12 mouse cellular contexts compared by ENCODE assay signal in the genomic region with DNA sequence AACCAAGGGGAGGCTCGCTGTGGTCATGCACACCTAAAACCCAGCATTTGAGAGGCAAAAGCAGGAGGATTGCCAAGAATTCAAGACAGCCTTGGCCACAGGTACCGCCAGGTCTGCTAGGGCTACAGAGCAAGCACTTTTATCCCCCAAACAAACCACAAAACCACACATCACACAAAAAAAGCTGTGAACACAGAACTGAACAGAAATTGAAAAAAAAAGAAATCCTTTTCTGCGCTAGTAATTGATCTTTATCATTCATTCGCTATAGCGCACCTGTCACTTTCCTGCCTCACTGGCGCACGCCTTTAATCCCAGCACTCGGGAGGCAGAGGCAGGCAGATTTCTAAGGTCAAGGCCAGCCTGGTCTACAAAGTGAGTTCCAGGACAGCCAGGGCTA. TPM values are rescaled to one million over a fixed set of nuclear protein-coding genes. Genes with fewer than 3 reads are reported as not detected.
DNase-seq lines count a peak whose midpoint lies in the region; ATAC-seq and TF ChIP-seq lines count a peak whose summit lies in the region.
"Had no signal": no experiment of that assay in that cellular context is flagged by ENCODE, and none has a peak within 500 bp of the region (broad histone marks: within the 10 kb centered on the region; RNA-seq: fewer than 3 reads in every experiment).

No protein-coding gene starts in this region.

- H3K9me3 ChIP-seq in forebrain, embryonic 12.5 days, result no peaks in the 10 kb centered on the region
- H3K9me3 ChIP-seq in forebrain, embryonic 14.5 days (replicated peaks; ENCODE audit: control insufficient read depth, low read length), result no peaks in the 10 kb centered on the region
- no peaks in the 10 kb centered on the region for H3K9me3 ChIP-seq in neural tube, embryonic 15.5 days (replicated peaks)
- H3K9me3 ChIP-seq: liver, embryonic 13.5 days had no signal

- H3K4me2 ChIP-seq in forebrain, embryonic 12.5 days, result no peak overlapping the region
- H3K4me2 ChIP-seq in forebrain, embryonic 14.5 days (ENCODE audit: low read length), result no peak overlapping the region
- no peak overlapping the region for H3K4me2 ChIP-seq in neural tube, embryonic 15.5 days

- no peak overlapping the region for H3K4me3 ChIP-seq in forebrain, embryonic 12.5 days (replicated peaks)
- no peak overlapping the region for H3K4me3 ChIP-seq in forebrain, embryonic 14.5 days (ENCODE audit: low read depth, low read length)
- no peak overlapping the region for H3K4me3 ChIP-seq in layer of hippocampus, adult 2 months
- H3K4me3 ChIP-seq in neural tube, embryonic 15.5 days (replicated peaks), result no peak overlapping the region
- H3K4me3 ChIP-seq: liver, embryonic 13.5 days had no signal

- TF ChIP-seq CTCF in layer of hippocampus, adult 2 months (conservative IDR thresholded peaks at IDR 0.05), result no peak

- peaks cover 22% of the 10 kb centered on the region for H3K36me3 ChIP-seq in forebrain, embryonic 12.5 days (replicated peaks)
- H3K36me3 ChIP-seq in forebrain, embryonic 14.5 days (ENCODE audit: control insufficient read depth, insufficient read depth, low read length), result peaks cover 22% of the 10 kb centered on the region
- H3K36me3 ChIP-seq in neural tube, embryonic 15.5 days, result peaks cover 15% of the 10 kb centered on the region

- peaks cover 31% of the 10 kb centered on the region for H3K4me1 ChIP-seq in forebrain, embryonic 12.5 days
- H3K4me1 ChIP-seq in forebrain, embryonic 14.5 days (ENCODE audit: control insufficient read depth, insufficient read depth, low read length), result peaks cover 26% of the 10 kb centered on the region
- peaks cover 37% of the 10 kb centered on the region for H3K4me1 ChIP-seq in neural tube, embryonic 15.5 days

- H3K27ac ChIP-seq in forebrain, embryonic 12.5 days, result 0 out of 2 replicates have a peak overlapping the region, but pooled peaks have one; percentile 31
- H3K27ac ChIP-seq in forebrain, embryonic 14.5 days (ENCODE audit: low read depth, low read length), result no peak overlapping the region
- peak overlapping the region; percentile 3; the same call in 1 of the 2 replicates for H3K27ac ChIP-seq in layer of hippocampus, adult 2 months
- no peak overlapping the region for H3K27ac ChIP-seq in neural tube, embryonic 15.5 days (replicated peaks)

- H3K27me3 ChIP-seq in forebrain, embryonic 12.5 days, result no peaks in the 10 kb centered on the region
- H3K27me3 ChIP-seq in forebrain, embryonic 14.5 days (replicated peaks; ENCODE audit: control insufficient read depth, insufficient read depth, low read length), result no peaks in the 10 kb centered on the region
- no peaks in the 10 kb centered on the region for H3K27me3 ChIP-seq in neural tube, embryonic 15.5 days (replicated peaks)
- H3K27me3 ChIP-seq: liver, embryonic 13.5 days had no signal

- no peak overlapping the region for H3K9ac ChIP-seq in forebrain, embryonic 12.5 days
- H3K9ac ChIP-seq in forebrain, embryonic 14.5 days (ENCODE audit: low read length), result no peak overlapping the region
- no peak overlapping the region for H3K9ac ChIP-seq in neural tube, embryonic 15.5 days (replicated peaks)
- H3K9ac ChIP-seq: liver, embryonic 13.5 days had no signal

- DNase-seq in forebrain, embryonic 14.5 days (ENCODE audit: low spot score), result no peak
- no peak for DNase-seq in layer of hippocampus, adult 2 months (ENCODE audit: low spot score in 2 of 2)
- no peak for DNase-seq in layer of hippocampus, postnatal 14 days (ENCODE audit: low spot score in 2 of 2)
- peak; percentile 82 for DNase-seq in CD4-positive helper T cell, adult 2 months (ENCODE audit: low read depth, low spot score)
- DNase-seq in heart, postnatal 36 days, result peak; percentile 14 to 39
- DNase-seq in layer of hippocampus, postnatal 36 days, result no peak
- DNase-seq: liver, embryonic 13.5 days had no signal

- no peak for ATAC-seq in forebrain, embryonic 12.5 days (ENCODE audit: low FRiP score)
- no peak for ATAC-seq in forebrain, embryonic 14.5 days
- ATAC-seq in neural tube, embryonic 15.5 days (ENCODE audit: low FRiP score), result no peak
- ATAC-seq: activated CD4-positive, CD25-positive, alpha-beta regulatory T cell, adult 4 months; forebrain, embryonic 16.5 days had no signal

- intact Hi-C loops in heart, postnatal 36 days (cut with DNase I), result no loop called here

- 96% methylated on average over 8 of the region's 8 CpGs for WGBS in forebrain, embryonic 12.5 days
- 94% methylated on average over 8 of the region's 8 CpGs for WGBS in forebrain, embryonic 14.5 days
- 96% methylated on average over 8 of the region's 8 CpGs for WGBS in neural tube, embryonic 15.5 days

RNA-seq across cellular contexts. Expression of gene Txnip, which starts 5.5 kb away (rescaled TPM):
- polyA plus RNA-seq in forebrain, embryonic 12.5 days (2016; fragmentation: Nextera tagmentation; extraction: Ambion mirVana), result 40.4 and 40.8 TPM in 2 replicates
- polyA plus RNA-seq in forebrain, embryonic 14.5 days (2014; fragmentation: Nextera tagmentation; extraction: Ambion mirVana), result 60.7 and 79.0 TPM in 2 replicates
- 10 to 100 TPM; 22.6 to 36.4 TPM for total RNA-seq in layer of hippocampus, adult 2 months (2021)
- total RNA-seq in layer of hippocampus, postnatal 14 days (2021), result 10 to 100 TPM; 48.3 to 49.8 TPM
- 1,000 to 10,000 TPM in 1 of 2 experiments, 100 to 1,000 TPM in 1; 646 to 1,158 TPM for total RNA-seq in heart, postnatal 36 days (2021)
- 52.5 and 72.5 TPM in 2 replicates for polyA plus RNA-seq in neural tube, embryonic 15.5 days (2015; fragmentation: Nextera tagmentation; extraction: Ambion mirVana)
- total RNA-seq in layer of hippocampus, postnatal 36 days (2021), result 10 to 100 TPM; 20.7 to 32.2 TPM

RNA-seq across cellular contexts. Expression of gene Gm16253, which starts 13.5 kb away (rescaled TPM):
- 1.3 and 1.7 TPM in 2 replicates for polyA plus RNA-seq in forebrain, embryonic 12.5 days (2016; fragmentation: Nextera tagmentation; extraction: Ambion mirVana)
- polyA plus RNA-seq in forebrain, embryonic 14.5 days (2014; fragmentation: Nextera tagmentation; extraction: Ambion mirVana), result 0.45 TPM in 1 of 2 replicates, not detected in the other
- not detected for total RNA-seq in layer of hippocampus, adult 2 months (2021)
- total RNA-seq in layer of hippocampus, postnatal 14 days (2021), result not detected
- total RNA-seq in heart, postnatal 36 days (2021), result 1 to 10 TPM in 1 of 2 experiments, under 1 TPM in 1; 0.89 to 2.8 TPM
- 1.8 TPM in 2 replicates for polyA plus RNA-seq in neural tube, embryonic 15.5 days (2015; fragmentation: Nextera tagmentation; extraction: Ambion mirVana)
- not detected for total RNA-seq in layer of hippocampus, postnatal 36 days (2021)
- total RNA-seq: layer of hippocampus, postnatal 25 days had no signal
- polyA plus RNA-seq: activated CD4-positive, CD25-positive, alpha-beta regulatory T cell, adult 4 months; liver, embryonic 13.5 days had no signal

RNA-seq across cellular contexts. Expression of gene Polr3gl, which starts 30.7 kb away (rescaled TPM):
- polyA plus RNA-seq in forebrain, embryonic 12.5 days (2016; fragmentation: Nextera tagmentation; extraction: Ambion mirVana), result 40.1 and 40.7 TPM in 2 replicates
- 8.0 and 8.2 TPM in 2 replicates for polyA plus RNA-seq in forebrain, embryonic 14.5 days (2014; fragmentation: Nextera tagmentation; extraction: Ambion mirVana)
- 10 to 100 TPM; 32.1 to 34.4 TPM for total RNA-seq in layer of hippocampus, adult 2 months (2021)
- 10 to 100 TPM; 26.7 to 29.7 TPM for total RNA-seq in layer of hippocampus, postnatal 14 days (2021)
- 10 to 100 TPM; 30.3 to 33.0 TPM for total RNA-seq in heart, postnatal 36 days (2021)
- 35.2 and 35.8 TPM in 2 replicates for polyA plus RNA-seq in neural tube, embryonic 15.5 days (2015; fragmentation: Nextera tagmentation; extraction: Ambion mirVana)
- total RNA-seq in layer of hippocampus, postnatal 36 days (2021), result 10 to 100 TPM; 32.4 to 34.2 TPM

RNA-seq across cellular contexts. Expression of gene Ankrd34a, which starts 33.2 kb away (rescaled TPM):
- polyA plus RNA-seq in forebrain, embryonic 12.5 days (2016; fragmentation: Nextera tagmentation; extraction: Ambion mirVana), result 4.0 and 4.4 TPM in 2 replicates
- polyA plus RNA-seq in forebrain, embryonic 14.5 days (2014; fragmentation: Nextera tagmentation; extraction: Ambion mirVana), result 11.8 and 14.9 TPM in 2 replicates
- total RNA-seq in layer of hippocampus, adult 2 months (2021), result 10 to 100 TPM; 55.2 to 56.7 TPM
- 10 to 100 TPM; 45.9 to 51.8 TPM for total RNA-seq in layer of hippocampus, postnatal 14 days (2021)
- 1 to 10 TPM; 1.3 to 2.2 TPM for total RNA-seq in heart, postnatal 36 days (2021)
- 18.6 and 21.0 TPM in 2 replicates for polyA plus RNA-seq in neural tube, embryonic 15.5 days (2015; fragmentation: Nextera tagmentation; extraction: Ambion mirVana)
- 10 to 100 TPM; 49.9 to 51.5 TPM for total RNA-seq in layer of hippocampus, postnatal 36 days (2021)
- polyA plus RNA-seq: activated CD4-positive, CD25-positive, alpha-beta regulatory T cell, adult 4 months had no signal

RNA-seq across cellular contexts. Expression of gene Lix1l, which starts 37.7 kb away (rescaled TPM):
- 5.8 and 6.2 TPM in 2 replicates for polyA plus RNA-seq in forebrain, embryonic 12.5 days (2016; fragmentation: Nextera tagmentation; extraction: Ambion mirVana)
- polyA plus RNA-seq in forebrain, embryonic 14.5 days (2014; fragmentation: Nextera tagmentation; extraction: Ambion mirVana), result 7.4 and 7.8 TPM in 2 replicates
- total RNA-seq in layer of hippocampus, adult 2 months (2021), result 10 to 100 TPM; 29.0 to 29.1 TPM
- total RNA-seq in layer of hippocampus, postnatal 14 days (2021), result 10 to 100 TPM; 31.6 to 32.8 TPM
- 10 to 100 TPM; 27.6 to 32.1 TPM for total RNA-seq in heart, postnatal 36 days (2021)
- 5.6 and 6.3 TPM in 2 replicates for polyA plus RNA-seq in neural tube, embryonic 15.5 days (2015; fragmentation: Nextera tagmentation; extraction: Ambion mirVana)
- total RNA-seq in layer of hippocampus, postnatal 36 days (2021), result 10 to 100 TPM; 29.9 to 30.5 TPM

Comparison
In these comparisons a context has a peak if more than half of its experiments do, and no peak if none do; other contexts are left out.
1. H3K27ac ChIP-seq: peak in forebrain, embryonic 12.5 days (single experiment) and layer of hippocampus, adult 2 months (single experiment); none in forebrain, embryonic 14.5 days (single experiment) and neural tube, embryonic 15.5 days (single experiment).
2. DNase-seq: peak in CD4-positive helper T cell, adult 2 months (single experiment) and heart, postnatal 36 days (2 of 2); none in forebrain, embryonic 14.5 days (single experiment), layer of hippocampus, adult 2 months (0 of 2), layer of hippocampus, postnatal 14 days (0 of 2) and layer of hippocampus, postnatal 36 days (0 of 2).
3. RNA of gene Txnip, which starts 5.5 kb away (total RNA-seq): 646 to 1,158 TPM in heart, postnatal 36 days; 48.3 to 49.8 TPM in layer of hippocampus, postnatal 14 days, 22.6 to 36.4 TPM in layer of hippocampus, adult 2 months and 20.7 to 32.2 TPM in layer of hippocampus, postnatal 36 days; every median in the first group is over 10 times any median in the second.